Mouse (Mus musculus): ENCODE measurements around the gene Nfkbid. TPM values are rescaled to one million over a fixed set of nuclear protein-coding genes. Genes with fewer than 3 reads are reported as not detected.

Nfkbid gene
- polyA plus RNA-seq (2015; fragmentation: Nextera tagmentation; extraction: Ambion mirVana), result 1.2 and 1.3 TPM in 2 replicates

DNA sequence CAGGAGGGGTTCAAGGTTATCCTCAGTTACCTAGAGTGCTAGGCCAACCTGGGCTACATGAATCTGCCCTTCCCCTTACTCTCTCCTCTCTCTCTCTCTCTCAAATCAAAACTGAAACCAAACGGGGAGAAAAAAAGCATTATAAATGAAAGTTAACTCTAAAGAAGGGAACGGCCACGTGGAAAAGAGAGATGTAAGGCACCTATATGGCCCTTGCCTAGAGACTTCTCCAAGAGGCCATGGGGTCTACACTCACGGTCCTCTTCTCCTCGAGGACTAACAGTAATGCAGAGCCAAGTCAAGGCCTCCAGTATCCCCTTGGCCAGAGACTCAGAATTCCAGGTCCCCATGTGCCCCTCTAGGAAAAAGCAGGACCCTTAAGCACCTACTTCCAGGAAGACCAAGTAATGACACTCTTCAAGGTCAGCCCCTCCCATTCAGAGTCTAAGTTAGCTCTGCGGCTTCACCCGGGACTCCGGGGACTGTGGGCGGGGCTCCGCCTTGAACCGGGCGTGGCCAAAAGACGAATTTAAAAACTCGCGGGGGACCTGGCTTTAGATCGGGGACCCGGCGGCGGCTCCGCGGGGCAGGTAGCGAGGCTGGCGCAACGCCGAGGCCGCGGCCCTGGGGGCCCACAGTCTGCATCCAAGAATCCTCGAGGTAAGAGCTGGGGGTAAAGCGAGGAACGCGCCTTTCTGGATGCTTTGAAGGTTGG is at the start of gene Nfkbid:
TSS of gene Nfkbid (plus strand) at position 558 of the 715 bp plus-strand sequence.
- Histone ChIP-seq H3K9ac (replicated peaks) (peak within 1 kb of the TSS; percentile 76), H3K9me3 (peaks cover 5% of the 10 kb centered on the region; the same call in 1 of the 2 replicates), H3K27ac (no peak within 1 kb of the TSS), H3K4me1 (replicated peaks) (peaks cover 20% of the 10 kb centered on the region), H3K36me3 (peaks cover 8% of the 10 kb centered on the region; the same call in 1 of the 2 replicates), H3K27me3 (peaks cover 17% of the 10 kb centered on the region), H3K4me3 (replicated peaks) (peak within 1 kb of the TSS; percentile 57), H3K4me2 (replicated peaks) (peak within 1 kb of the TSS; percentile 83)
- WGBS, result 10% methylated on average over 31 of the region's 31 CpGs
- peak; percentile 6; the same call in 1 of the 2 replicates for ATAC-seq

DNA sequence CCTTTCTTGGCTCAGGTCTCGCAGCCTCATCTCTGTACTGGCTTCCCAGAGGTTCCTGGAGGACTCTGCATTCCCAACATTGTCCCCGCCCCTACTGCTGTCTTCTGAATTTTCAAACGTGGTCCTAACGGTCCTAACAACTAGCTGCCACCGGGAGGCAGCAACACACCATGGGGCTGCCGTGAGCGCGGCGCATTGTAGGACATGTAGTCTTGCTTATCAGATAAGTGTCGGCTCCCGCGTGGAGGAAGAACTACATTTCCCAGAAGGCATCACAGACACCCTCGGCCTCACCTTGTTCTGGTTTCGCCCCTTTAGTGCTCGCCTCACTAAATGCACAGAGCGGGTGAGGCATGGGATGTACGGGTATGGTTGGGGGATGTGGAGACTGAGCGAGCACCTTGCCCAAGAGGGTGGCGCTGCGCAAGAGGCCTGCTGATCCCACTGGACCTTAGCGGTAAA is 48.0 kb upstream of the Nfkbid start:
- WGBS, result 0% methylated on average over 21 of the region's 21 CpGs
- H3K27ac ChIP-seq, result peak overlapping the region; percentile 78
- peak overlapping the region; percentile 66 for H3K4me2 ChIP-seq (replicated peaks)
- ATAC-seq, result peak; percentile 100
- H3K9ac ChIP-seq (replicated peaks), result peak overlapping the region; percentile 71
- no peaks in the 10 kb centered on the region for H3K36me3 ChIP-seq
- peak overlapping the region; percentile 46 for H3K4me3 ChIP-seq (replicated peaks)
- 0 out of 2 replicates have a peak, but pooled peaks cover 3% of the 10 kb centered on the region for H3K27me3 ChIP-seq
- no peaks in the 10 kb centered on the region for H3K9me3 ChIP-seq
- H3K4me1 ChIP-seq (replicated peaks), result no peaks in the 10 kb centered on the region; the same call in 1 of the 2 replicates

DNA sequence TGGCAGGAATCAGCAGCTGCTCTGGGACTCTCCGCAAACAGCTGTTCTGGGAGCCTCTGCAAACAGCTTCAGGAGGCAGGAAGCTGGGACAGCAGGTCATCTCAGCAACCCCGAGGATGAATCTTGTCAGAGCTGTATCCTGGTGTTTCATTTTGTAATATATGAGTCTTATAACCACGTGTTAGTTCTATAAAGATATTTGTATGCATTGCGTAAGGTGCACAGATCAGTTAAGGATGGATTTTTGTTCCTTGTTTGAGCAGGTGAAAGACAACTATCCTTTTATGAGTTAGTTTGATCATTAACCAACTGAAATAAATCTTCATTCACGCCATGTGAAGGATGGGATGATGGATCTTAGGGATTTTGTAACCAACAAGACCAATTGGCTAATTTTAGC is 41.5 kb upstream of the Nfkbid start:
- no peak for ATAC-seq
- Histone ChIP-seq H3K27ac (no peak overlapping the region), H3K36me3 (no peaks in the 10 kb centered on the region), H3K27me3 (0 out of 2 replicates have a peak, but pooled peaks cover 3% of the 10 kb centered on the region), H3K9me3 (no peaks in the 10 kb centered on the region), H3K4me3 (replicated peaks) (no peak overlapping the region), H3K4me1 (replicated peaks) (no peaks in the 10 kb centered on the region), H3K9ac (replicated peaks) (no peak overlapping the region), H3K4me2 (replicated peaks) (no peak overlapping the region)
- WGBS, result 67% methylated on average over 5 of the region's 5 CpGs

DNA sequence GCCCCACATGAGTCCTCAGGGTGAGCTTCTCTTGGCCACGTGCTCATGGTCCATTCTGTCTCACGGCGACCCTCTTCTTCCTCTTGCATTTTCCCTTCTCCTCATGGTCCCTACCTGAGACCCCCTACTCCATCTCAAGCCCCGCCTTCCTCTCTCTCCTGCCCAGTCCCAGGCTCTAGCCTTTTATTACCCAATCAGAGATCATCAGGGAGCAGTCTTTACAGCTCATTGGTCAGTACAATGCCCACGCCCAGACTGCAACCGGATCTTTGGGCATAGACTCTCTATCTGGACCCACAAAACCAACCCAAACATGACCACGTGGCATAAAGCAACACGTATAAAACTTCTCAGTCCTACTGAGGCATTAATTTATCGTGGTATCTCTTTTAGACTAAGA is 37.4 kb upstream of the Nfkbid start:
- no peak overlapping the region for H3K27ac ChIP-seq
- H3K9ac ChIP-seq (replicated peaks), result no peak overlapping the region
- H3K4me2 ChIP-seq (replicated peaks), result no peak overlapping the region
- H3K9me3 ChIP-seq, result no peaks in the 10 kb centered on the region
- ATAC-seq, result no peak
- H3K27me3 ChIP-seq, result no peaks in the 10 kb centered on the region
- no peak overlapping the region for H3K4me3 ChIP-seq (replicated peaks)
- WGBS, result 83% methylated on average over 9 of the region's 9 CpGs
- no peaks in the 10 kb centered on the region for H3K4me1 ChIP-seq (replicated peaks)
- H3K36me3 ChIP-seq, result no peaks in the 10 kb centered on the region

DNA sequence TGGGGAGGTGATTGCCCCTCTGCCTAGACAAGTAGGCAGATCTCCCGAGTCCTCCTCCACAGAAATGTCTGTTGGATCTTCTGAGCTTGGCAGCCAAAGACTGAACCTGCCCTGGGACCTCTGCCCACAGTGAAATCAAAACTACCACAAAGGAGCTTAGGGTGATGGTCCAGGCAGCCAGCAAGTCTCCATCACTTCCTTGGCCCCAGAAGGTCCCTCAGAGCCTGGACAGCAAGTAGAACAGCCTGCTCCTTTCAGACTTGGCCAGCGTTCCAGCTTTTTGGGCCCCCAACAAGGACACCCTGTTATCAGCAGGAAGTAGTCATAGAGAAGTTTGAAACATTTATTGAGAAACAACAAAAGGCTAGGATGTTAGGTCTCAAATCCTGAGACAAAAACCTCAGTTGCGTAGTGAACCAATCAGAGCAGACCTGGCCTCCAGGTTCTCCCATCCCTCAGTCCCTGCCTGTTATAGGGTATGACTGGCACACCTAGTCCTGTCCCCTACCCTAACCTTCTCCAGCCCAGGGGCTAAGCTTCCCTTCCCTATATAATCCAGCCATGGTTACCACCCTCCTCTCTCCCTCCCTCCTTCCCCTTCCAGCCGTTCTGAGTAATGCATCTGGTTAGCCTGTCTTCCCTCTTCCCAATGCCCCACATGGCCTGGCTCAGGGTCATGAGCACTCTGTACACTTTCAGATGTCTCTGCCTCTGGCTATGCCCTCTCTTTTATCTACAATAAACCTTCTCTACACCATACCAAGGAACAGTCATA is 28.6 kb upstream of the Nfkbid start:
- no peak for ATAC-seq
- Histone ChIP-seq H3K27ac (no peak overlapping the region), H3K4me2 (replicated peaks) (no peak overlapping the region), H3K9ac (replicated peaks) (no peak overlapping the region), H3K36me3 (no peaks in the 10 kb centered on the region), H3K4me3 (replicated peaks) (no peak overlapping the region), H3K9me3 (no peaks in the 10 kb centered on the region), H3K4me1 (replicated peaks) (0 out of 2 replicates have a peak, but pooled peaks cover 2% of the 10 kb centered on the region), H3K27me3 (no peaks in the 10 kb centered on the region)
- 70% methylated on average over 4 of the region's 4 CpGs for WGBS

DNA sequence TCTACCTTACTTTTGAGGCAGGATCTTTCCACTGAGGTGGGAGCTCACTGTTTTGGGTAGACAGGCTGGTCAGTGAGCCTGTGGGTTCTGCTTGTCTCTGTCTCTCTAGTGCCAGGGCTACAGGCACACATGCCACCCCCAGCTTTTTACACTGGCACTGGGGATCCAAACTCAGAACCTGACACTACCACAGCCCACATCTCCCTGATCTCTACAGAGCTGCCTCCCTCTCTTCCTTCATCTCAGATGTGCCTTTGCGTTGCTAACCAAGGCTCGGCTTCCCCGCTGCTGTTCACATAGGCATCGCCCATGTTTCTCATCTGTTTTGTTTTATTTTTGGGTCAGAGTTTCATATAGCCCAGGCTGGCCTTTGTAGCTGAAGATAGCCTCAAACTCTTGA is 27.9 kb upstream of the Nfkbid start:
- Histone ChIP-seq H3K36me3 (no peaks in the 10 kb centered on the region), H3K27me3 (no peaks in the 10 kb centered on the region), H3K27ac (no peak overlapping the region), H3K4me2 (replicated peaks) (no peak overlapping the region), H3K9me3 (no peaks in the 10 kb centered on the region), H3K4me1 (replicated peaks) (0 out of 2 replicates have a peak, but pooled peaks cover 2% of the 10 kb centered on the region), H3K9ac (replicated peaks) (no peak overlapping the region), H3K4me3 (replicated peaks) (no peak overlapping the region)
- 91% methylated on average over 4 of the region's 4 CpGs for WGBS
- no peak for ATAC-seq

DNA sequence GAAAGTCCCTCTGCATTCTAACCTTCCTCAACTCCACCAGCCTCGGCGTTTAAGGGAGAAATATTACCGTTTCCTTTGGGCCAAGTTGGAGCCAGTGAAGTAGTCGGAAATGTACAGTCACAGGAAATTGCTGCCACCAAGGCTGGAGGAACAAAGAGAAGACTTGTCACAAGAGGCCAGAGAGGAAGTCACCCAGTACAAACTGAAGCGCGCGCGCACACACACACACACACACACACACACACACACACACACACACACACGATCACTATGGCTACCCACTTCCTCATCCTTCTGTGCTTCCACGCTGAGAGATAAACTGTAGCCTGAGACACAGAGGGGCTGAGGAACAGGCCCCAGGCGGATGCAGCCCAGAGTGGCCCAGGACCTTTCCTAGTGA is 27.2 kb upstream of the Nfkbid start:
- H3K27me3 ChIP-seq, result no peaks in the 10 kb centered on the region
- no peak for ATAC-seq
- no peak overlapping the region for H3K4me2 ChIP-seq (replicated peaks)
- peaks cover 2% of the 10 kb centered on the region; the same call in 1 of the 2 replicates for H3K4me1 ChIP-seq (replicated peaks)
- H3K9ac ChIP-seq (replicated peaks), result no peak overlapping the region
- no peaks in the 10 kb centered on the region for H3K36me3 ChIP-seq
- 74% methylated on average over 11 of the region's 11 CpGs for WGBS
- H3K4me3 ChIP-seq (replicated peaks), result no peak overlapping the region
- no peak overlapping the region for H3K27ac ChIP-seq
- no peaks in the 10 kb centered on the region for H3K9me3 ChIP-seq

DNA sequence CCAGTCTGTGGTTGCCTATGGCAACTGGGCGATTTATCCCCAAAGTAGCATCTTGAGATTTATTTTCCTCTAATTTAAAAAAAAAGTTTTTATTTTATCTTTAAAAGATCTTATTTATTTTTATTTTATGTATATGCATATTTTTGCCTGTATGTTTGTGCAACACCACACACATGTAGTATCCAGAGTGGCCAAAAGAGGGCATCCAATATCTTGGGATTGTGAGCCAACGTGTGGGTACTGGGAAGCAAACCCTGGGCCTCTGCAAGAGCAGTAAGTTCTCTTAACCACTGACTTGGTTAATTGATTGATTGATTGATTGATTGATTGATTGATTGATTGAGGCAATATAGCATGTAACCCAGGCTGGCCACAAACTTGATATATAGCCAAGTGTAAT is 26.7 kb upstream of the Nfkbid start:
- Histone ChIP-seq H3K9me3 (no peaks in the 10 kb centered on the region), H3K27me3 (no peaks in the 10 kb centered on the region), H3K27ac (no peak overlapping the region), H3K4me2 (replicated peaks) (no peak overlapping the region), H3K9ac (replicated peaks) (no peak overlapping the region), H3K36me3 (no peaks in the 10 kb centered on the region), H3K4me1 (replicated peaks) (peaks cover 6% of the 10 kb centered on the region; the same call in 1 of the 2 replicates), H3K4me3 (replicated peaks) (no peak overlapping the region)
- WGBS, result 32% methylated on average over 2 of the region's 2 CpGs
- no peak for ATAC-seq

DNA sequence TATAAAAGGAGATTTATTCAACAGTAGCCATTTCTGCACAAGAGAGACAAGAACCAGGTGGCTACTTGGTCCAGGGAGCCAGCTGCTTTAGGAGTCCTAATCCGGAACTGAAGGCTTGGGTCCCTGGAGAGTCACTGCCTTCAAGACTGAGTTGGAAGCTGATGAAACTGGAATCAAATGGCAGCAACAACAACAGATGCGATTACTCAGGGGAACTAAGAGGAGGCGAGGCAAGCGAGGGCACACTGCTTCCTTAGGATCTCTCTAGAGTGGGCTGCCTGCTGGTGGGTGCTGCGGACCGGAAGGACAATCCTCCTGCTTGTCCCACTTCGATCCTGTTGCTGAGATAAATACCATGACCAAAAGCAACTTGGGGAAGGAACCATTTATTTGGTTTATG is 21.9 kb upstream of the Nfkbid start:
- H3K36me3 ChIP-seq, result no peaks in the 10 kb centered on the region
- no peak overlapping the region for H3K27ac ChIP-seq
- no peak overlapping the region for H3K9ac ChIP-seq (replicated peaks)
- WGBS, result 46% methylated on average over 7 of the region's 7 CpGs
- ATAC-seq, result no peak
- no peak overlapping the region for H3K4me3 ChIP-seq (replicated peaks)
- no peaks in the 10 kb centered on the region for H3K9me3 ChIP-seq
- no peaks in the 10 kb centered on the region for H3K27me3 ChIP-seq
- H3K4me2 ChIP-seq (replicated peaks), result no peak overlapping the region
- peaks cover 4% of the 10 kb centered on the region; the same call in 1 of the 2 replicates for H3K4me1 ChIP-seq (replicated peaks)

DNA sequence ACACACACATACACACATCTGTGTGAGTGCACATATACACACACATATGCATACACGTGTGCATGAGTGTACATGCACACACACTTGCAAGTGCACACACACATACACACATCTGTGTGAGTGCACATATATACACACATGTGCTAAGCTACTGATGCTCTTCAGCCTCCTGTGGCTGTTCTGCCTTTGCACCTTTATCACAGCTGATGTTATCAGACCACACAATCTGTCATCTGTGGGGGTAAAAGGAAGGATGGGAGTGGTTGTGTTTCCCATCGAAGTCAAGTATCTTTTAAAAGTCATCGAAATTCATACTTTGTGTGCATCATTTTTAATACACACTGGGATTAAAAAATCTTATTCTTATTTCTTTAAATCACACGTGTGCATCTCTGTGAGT is 19.2 kb upstream of the Nfkbid start:
- no peak overlapping the region for H3K27ac ChIP-seq
- no peaks in the 10 kb centered on the region for H3K9me3 ChIP-seq
- no peak for ATAC-seq
- H3K4me2 ChIP-seq (replicated peaks), result no peak overlapping the region
- H3K4me1 ChIP-seq (replicated peaks), result peaks cover 4% of the 10 kb centered on the region; the same call in 1 of the 2 replicates
- WGBS, result 69% methylated on average over 4 of the region's 4 CpGs
- no peaks in the 10 kb centered on the region for H3K27me3 ChIP-seq
- no peak overlapping the region for H3K9ac ChIP-seq (replicated peaks)
- no peak overlapping the region for H3K4me3 ChIP-seq (replicated peaks)
- H3K36me3 ChIP-seq, result no peaks in the 10 kb centered on the region

DNA sequence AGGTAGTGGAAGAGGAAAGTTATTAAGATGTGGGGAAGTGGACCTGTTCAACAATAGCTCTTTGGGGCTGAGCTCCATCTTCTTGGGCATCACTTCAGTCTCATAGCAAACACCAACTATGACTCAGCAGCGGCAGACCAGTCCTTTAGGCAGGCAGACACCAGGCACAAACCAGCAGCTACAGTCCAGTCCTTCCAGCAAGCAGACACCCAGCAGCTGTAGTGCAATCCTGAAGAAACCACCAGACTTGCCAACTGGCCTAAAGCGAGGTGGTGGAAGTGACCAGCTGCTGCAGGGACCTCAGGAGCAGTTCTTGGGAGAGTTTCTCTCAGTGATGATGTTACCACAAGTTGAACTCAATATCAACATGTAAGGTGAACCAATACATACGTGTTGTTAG is 12.9 kb upstream of the Nfkbid start:
- Histone ChIP-seq H3K4me2 (replicated peaks) (no peak overlapping the region), H3K27ac (no peak overlapping the region), H3K9ac (replicated peaks) (no peak overlapping the region), H3K4me3 (replicated peaks) (no peak overlapping the region), H3K4me1 (replicated peaks) (no peaks in the 10 kb centered on the region), H3K36me3 (no peaks in the 10 kb centered on the region), H3K9me3 (no peaks in the 10 kb centered on the region), H3K27me3 (no peaks in the 10 kb centered on the region)
- no peak for ATAC-seq
- WGBS, result 94% methylated on average over 3 of the region's 3 CpGs

DNA sequence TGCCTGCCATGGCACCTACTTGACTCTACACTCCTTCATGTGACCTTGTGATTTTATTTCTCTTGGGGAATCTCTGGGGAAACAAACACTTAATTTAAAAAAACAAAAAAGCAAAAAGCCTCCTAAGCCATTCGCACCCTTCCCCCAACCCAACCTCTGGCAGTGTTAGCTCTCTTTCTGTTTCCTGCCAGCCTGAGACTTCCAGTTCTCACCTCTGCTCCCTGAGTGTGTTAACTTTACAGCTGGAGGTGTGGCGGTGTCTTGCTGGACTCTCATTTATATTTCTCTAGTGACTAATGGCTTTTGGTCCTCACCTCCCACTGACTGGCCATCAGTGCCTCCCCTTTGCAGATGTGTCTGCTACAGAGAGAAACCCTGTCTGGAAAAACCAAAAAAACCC is 11.7 kb upstream of the Nfkbid start:
- no peak overlapping the region for H3K27ac ChIP-seq
- ATAC-seq, result no peak

More for the DNA sequence above, 11.7 kb upstream of the Nfkbid start:
- no peaks in the 10 kb centered on the region for H3K9me3 ChIP-seq
- H3K4me1 ChIP-seq (replicated peaks), result no peaks in the 10 kb centered on the region
- no peaks in the 10 kb centered on the region for H3K36me3 ChIP-seq
- no peak overlapping the region for H3K4me3 ChIP-seq (replicated peaks)
- 89% methylated on average over 2 of the region's 2 CpGs for WGBS
- H3K4me2 ChIP-seq (replicated peaks), result no peak overlapping the region
- H3K27me3 ChIP-seq, result no peaks in the 10 kb centered on the region
- H3K9ac ChIP-seq (replicated peaks), result no peak overlapping the region

All from midbrain, embryonic 13.5 days (tissue).